Mouse (Mus musculus): ENCODE results near the gene Cdk9. TPM values are rescaled to one million over a fixed set of nuclear protein-coding genes. Genes with fewer than 3 reads are reported as not detected.

The Cdk9 gene
- polyA plus RNA-seq, 1 experiment = 112 TPM

DNA sequence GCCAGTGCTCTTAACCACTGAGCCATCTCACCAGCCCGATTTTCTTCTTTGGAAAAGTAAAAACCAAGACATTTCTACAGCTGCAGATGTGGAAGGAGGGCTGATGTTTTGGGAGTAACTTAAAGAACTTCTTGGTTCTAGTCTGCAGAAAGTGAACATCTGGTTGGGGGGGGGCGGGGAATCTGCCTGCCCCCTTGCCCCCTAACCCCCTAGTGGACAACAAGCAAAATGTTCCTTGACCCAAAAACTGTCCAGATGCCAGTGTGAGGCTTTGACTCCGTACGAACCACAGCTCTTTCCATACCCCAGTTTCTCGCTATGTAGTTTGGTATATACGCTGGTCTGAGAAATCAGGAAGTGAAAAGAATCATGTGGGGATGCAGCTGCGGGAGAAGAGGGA lies 37.3 kb upstream of the Cdk9 start:
- peaks cover 26% of the 10 kb centered on the region for H3K27me3 ChIP-seq (ENCODE audit: control insufficient read depth, insufficient read depth, insufficient read length)
- H3ac ChIP-seq (ENCODE audit: control insufficient read depth, insufficient read length, low read depth) = no peak overlapping the region
- TF ChIP-seq USF1 (IDR thresholded peaks at IDR 0.05; ENCODE audit: low read depth) (no peak), FOSL1 (IDR thresholded peaks at IDR 0.05; ENCODE audit: insufficient read depth, low read length, poor library complexity, severe bottlenecking) (no peak), MAX (IDR thresholded peaks at IDR 0.05) (no peak), MYOD1 (IDR thresholded peaks at IDR 0.05; ENCODE audit: control insufficient read depth, insufficient read length, low read depth) (no peak), MYOG (IDR thresholded peaks at IDR 0.05; ENCODE audit: control insufficient read depth, extremely low read depth, insufficient read length) (no peak), CTCF (IDR thresholded peaks at IDR 0.05; ENCODE audit: control insufficient read depth, insufficient read depth, insufficient read length) (no peak), CEBPB (IDR thresholded peaks at IDR 0.05; ENCODE audit: low read depth) (no peak)
- no peak overlapping the region for H3K4me3 ChIP-seq (ENCODE audit: insufficient read depth, poor library complexity, severe bottlenecking)
- no peaks in the 10 kb centered on the region for H3K79me3 ChIP-seq (ENCODE audit: low read depth)
- H3K36me3 ChIP-seq (ENCODE audit: control insufficient read depth, insufficient read depth) = no peaks in the 10 kb centered on the region
- no peaks in the 10 kb centered on the region for H3K79me2 ChIP-seq (ENCODE audit: control insufficient read depth, insufficient read depth)

GRCm38 (mm10) chr2:32749082-32749481 lies 36.2 kb upstream of the Cdk9 start:
- H3K79me3 ChIP-seq (ENCODE audit: low read depth) = no peaks in the 10 kb centered on the region
- TF ChIP-seq MAX (IDR thresholded peaks at IDR 0.05) (no peak), CTCF (IDR thresholded peaks at IDR 0.05; ENCODE audit: control insufficient read depth, insufficient read depth, insufficient read length) (no peak), MYOG (IDR thresholded peaks at IDR 0.05; ENCODE audit: control insufficient read depth, extremely low read depth, insufficient read length) (no peak), MYOD1 (IDR thresholded peaks at IDR 0.05; ENCODE audit: control insufficient read depth, insufficient read length, low read depth) (no peak), FOSL1 (IDR thresholded peaks at IDR 0.05; ENCODE audit: insufficient read depth, low read length, poor library complexity, severe bottlenecking) (no peak), USF1 (IDR thresholded peaks at IDR 0.05; ENCODE audit: low read depth) (no peak), CEBPB (IDR thresholded peaks at IDR 0.05; ENCODE audit: low read depth) (no peak)
- peaks cover 36% of the 10 kb centered on the region for H3K27me3 ChIP-seq (ENCODE audit: control insufficient read depth, insufficient read depth, insufficient read length)
- no peaks in the 10 kb centered on the region for H3K36me3 ChIP-seq (ENCODE audit: control insufficient read depth, insufficient read depth)
- no peak overlapping the region for H3ac ChIP-seq (ENCODE audit: control insufficient read depth, insufficient read length, low read depth)
- no peak overlapping the region for H3K4me3 ChIP-seq (ENCODE audit: insufficient read depth, poor library complexity, severe bottlenecking)
- H3K79me2 ChIP-seq (ENCODE audit: control insufficient read depth, insufficient read depth) = no peaks in the 10 kb centered on the region

- peaks cover 66% of the 10 kb centered on the region for H3K27me3 ChIP-seq (ENCODE audit: control insufficient read depth, insufficient read depth, insufficient read length)
- TF ChIP-seq FOSL1 (IDR thresholded peaks at IDR 0.05; ENCODE audit: insufficient read depth, low read length, poor library complexity, severe bottlenecking) (no peak), MAX (IDR thresholded peaks at IDR 0.05) (no peak), CTCF (IDR thresholded peaks at IDR 0.05; ENCODE audit: control insufficient read depth, insufficient read depth, insufficient read length) (no peak), CEBPB (IDR thresholded peaks at IDR 0.05; ENCODE audit: low read depth) (no peak), MYOG (IDR thresholded peaks at IDR 0.05; ENCODE audit: control insufficient read depth, extremely low read depth, insufficient read length) (no peak), USF1 (IDR thresholded peaks at IDR 0.05; ENCODE audit: low read depth) (no peak), MYOD1 (IDR thresholded peaks at IDR 0.05; ENCODE audit: control insufficient read depth, insufficient read length, low read depth) (no peak)
- H3K79me3 ChIP-seq (ENCODE audit: low read depth) = no peaks in the 10 kb centered on the region
Measured at GRCm38 (mm10) chr2:32744272-32744982, 31.6 kb upstream of the Cdk9 start.

GRCm38 (mm10) chr2:32742173-32742531 lies 29.3 kb upstream of the Cdk9 start:
- Histone ChIP-seq H3K36me3 (ENCODE audit: control insufficient read depth, insufficient read depth) (no peaks in the 10 kb centered on the region), H3K27me3 (ENCODE audit: control insufficient read depth, insufficient read depth, insufficient read length) (peaks cover 64% of the 10 kb centered on the region), H3K79me3 (ENCODE audit: low read depth) (no peaks in the 10 kb centered on the region), H3K79me2 (ENCODE audit: control insufficient read depth, insufficient read depth) (no peaks in the 10 kb centered on the region), H3ac (ENCODE audit: control insufficient read depth, insufficient read length, low read depth) (no peak overlapping the region), H3K4me3 (ENCODE audit: insufficient read depth, poor library complexity, severe bottlenecking) (no peak overlapping the region)
- TF ChIP-seq MAX (IDR thresholded peaks at IDR 0.05) (no peak), MYOD1 (IDR thresholded peaks at IDR 0.05; ENCODE audit: control insufficient read depth, insufficient read length, low read depth) (no peak), CEBPB (IDR thresholded peaks at IDR 0.05; ENCODE audit: low read depth) (no peak), FOSL1 (IDR thresholded peaks at IDR 0.05; ENCODE audit: insufficient read depth, low read length, poor library complexity, severe bottlenecking) (no peak)

More at GRCm38 (mm10) chr2:32744272-32744982, 31.6 kb upstream of the Cdk9 start:
- Histone ChIP-seq H3K36me3 (ENCODE audit: control insufficient read depth, insufficient read depth) (no peaks in the 10 kb centered on the region), H3ac (ENCODE audit: control insufficient read depth, insufficient read length, low read depth) (no peak overlapping the region), H3K4me3 (ENCODE audit: insufficient read depth, poor library complexity, severe bottlenecking) (no peak overlapping the region), H3K79me2 (ENCODE audit: control insufficient read depth, insufficient read depth) (no peaks in the 10 kb centered on the region)

GRCm38 (mm10) chr2:32741273-32742172 lies 28.6 kb upstream of the Cdk9 start:
- no peak overlapping the region for H3ac ChIP-seq (ENCODE audit: control insufficient read depth, insufficient read length, low read depth)
- no peaks in the 10 kb centered on the region for H3K36me3 ChIP-seq (ENCODE audit: control insufficient read depth, insufficient read depth)
- peaks cover 57% of the 10 kb centered on the region for H3K27me3 ChIP-seq (ENCODE audit: control insufficient read depth, insufficient read depth, insufficient read length)
- H3K79me2 ChIP-seq (ENCODE audit: control insufficient read depth, insufficient read depth) = no peaks in the 10 kb centered on the region
- TF ChIP-seq MYOD1 (IDR thresholded peaks at IDR 0.05; ENCODE audit: control insufficient read depth, insufficient read length, low read depth) (no peak), CEBPB (IDR thresholded peaks at IDR 0.05; ENCODE audit: low read depth) (no peak), MAX (IDR thresholded peaks at IDR 0.05) (no peak), CTCF (IDR thresholded peaks at IDR 0.05; ENCODE audit: control insufficient read depth, insufficient read depth, insufficient read length) (no peak), USF1 (IDR thresholded peaks at IDR 0.05; ENCODE audit: low read depth) (no peak), MYOG (IDR thresholded peaks at IDR 0.05; ENCODE audit: control insufficient read depth, extremely low read depth, insufficient read length) (no peak), FOSL1 (IDR thresholded peaks at IDR 0.05; ENCODE audit: insufficient read depth, low read length, poor library complexity, severe bottlenecking) (no peak)
- no peaks in the 10 kb centered on the region for H3K79me3 ChIP-seq (ENCODE audit: low read depth)
- no peak overlapping the region for H3K4me3 ChIP-seq (ENCODE audit: insufficient read depth, poor library complexity, severe bottlenecking)
